Mouse (Mus musculus): Measurements from ENCODE around the gene Mcm9. TPM values are rescaled to one million over a fixed set of nuclear protein-coding genes. Genes with fewer than 3 reads are reported as not detected.

Gene Mcm9
- total RNA-seq, 2 experiments from 2014 or later: 6.1 to 8.0 TPM

DNA sequence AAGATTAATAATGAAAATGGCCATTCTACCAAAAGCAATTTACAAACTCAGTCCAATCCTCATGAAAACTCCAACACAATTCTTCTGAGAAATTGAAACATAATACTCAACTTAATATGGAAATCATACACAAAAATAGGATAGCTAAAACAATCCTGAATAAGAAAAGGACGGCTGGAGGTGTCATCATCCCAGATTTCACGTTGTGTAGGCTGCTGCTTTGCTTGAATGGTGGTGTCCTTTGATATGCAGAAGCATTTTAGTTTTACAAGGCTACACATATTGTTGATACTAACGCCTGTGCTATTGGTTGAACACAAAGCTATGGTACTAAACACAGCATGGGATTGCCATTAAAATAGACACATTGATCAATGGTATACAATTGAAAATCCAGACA lies 44.5 kb downstream of the Mcm9 start:
- no peak for DNase-seq (ENCODE audit: low spot score in 2 of 2)
- intact Hi-C loops (cut with DNase I): no loop called here

DNA sequence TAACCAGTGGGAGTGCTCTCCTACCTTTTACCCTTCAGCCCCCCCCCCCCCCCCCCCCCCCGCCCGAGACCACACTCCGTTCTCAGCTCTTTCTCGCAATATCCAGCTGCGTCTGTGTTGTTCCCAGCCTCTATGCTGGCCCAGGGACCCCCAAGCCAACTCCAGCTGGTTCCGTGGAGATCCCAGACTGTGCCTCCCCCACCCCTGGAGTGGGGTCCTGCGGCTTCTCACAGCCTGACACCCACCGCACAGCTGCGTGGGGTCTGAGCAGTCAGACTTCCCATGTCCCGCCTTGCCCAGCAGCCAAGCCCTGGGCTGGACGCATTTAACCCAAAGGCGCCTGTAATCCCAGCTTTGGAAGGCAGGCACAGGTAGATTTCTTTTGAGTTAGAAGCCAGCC lies 49.2 kb downstream of the Mcm9 start:
- no peak for DNase-seq (ENCODE audit: low spot score in 2 of 2)
- intact Hi-C loops (cut with DNase I): no loop called here

DNA sequence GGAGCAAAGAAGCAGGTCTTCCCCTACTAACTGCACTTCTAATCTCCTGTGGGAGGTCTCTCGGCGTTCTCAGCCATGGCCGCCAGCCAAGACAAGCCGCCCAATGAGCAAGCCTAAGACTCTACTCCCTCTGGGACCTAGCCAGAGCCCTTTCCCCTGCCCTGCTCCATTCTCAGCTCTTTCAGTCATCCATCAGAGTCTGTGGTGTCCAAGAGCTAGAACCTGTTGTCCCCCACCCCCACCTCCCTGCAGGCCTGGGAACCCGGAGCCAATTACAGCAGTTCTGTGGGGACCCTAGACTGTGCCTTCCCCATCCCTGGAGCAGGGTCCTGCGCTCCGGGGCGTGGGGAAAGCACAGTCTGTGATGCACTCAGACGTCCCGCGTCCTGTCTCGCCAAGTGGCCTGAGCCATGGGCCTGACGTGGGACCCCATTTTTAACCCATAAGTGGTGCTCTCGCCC lies 49.6 kb downstream of the Mcm9 start:
- intact Hi-C loops (cut with DNase I): no loop called here
- DNase-seq (ENCODE audit: low spot score in 2 of 2): peak; percentile 52 to 60

DNA sequence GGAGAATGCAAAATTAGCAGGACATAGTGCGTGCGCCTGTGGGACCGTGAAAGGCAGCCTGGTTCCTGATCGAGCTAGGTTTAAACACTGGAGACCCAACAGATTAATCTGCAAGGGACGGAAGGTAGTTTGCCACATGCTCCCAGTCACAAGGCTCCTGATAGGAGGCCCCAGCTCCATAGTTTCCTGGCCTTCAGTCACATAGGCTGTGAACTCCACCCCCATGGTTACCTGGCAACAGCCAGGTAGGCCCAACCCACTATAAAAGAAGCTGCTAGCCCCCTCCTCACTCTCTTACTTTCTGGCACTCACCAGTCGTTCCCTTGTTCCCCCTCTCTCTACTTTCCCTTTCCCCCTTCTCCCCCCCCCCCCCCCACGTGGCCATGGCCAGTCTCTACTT lies 50.1 kb downstream of the Mcm9 start:
- no peak for DNase-seq (ENCODE audit: low spot score in 2 of 2)
- intact Hi-C loops (cut with DNase I): no loop called here

DNA sequence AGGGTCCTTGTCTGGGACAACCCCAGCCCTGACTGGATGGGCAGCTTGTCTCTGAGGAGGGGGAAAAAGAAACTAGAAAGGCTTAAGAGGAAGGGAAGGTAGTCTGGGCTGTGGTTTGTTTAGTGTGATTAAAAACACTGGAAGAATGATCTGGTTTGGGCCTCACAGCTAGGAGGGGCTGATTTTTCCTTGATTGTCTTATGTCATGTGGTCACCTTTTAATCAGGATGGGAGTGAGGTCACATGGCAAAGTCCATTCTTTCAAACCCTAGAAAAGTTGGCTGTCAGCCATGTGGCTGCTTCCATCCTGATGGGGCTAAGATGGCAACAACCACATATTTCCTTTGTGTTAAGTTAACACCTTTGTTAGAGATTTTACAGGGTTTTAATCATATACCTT lies 61.7 kb downstream of the Mcm9 start:
- intact Hi-C loops (cut with DNase I): no loop called here
- DNase-seq (ENCODE audit: low spot score in 2 of 2): no peak

DNA sequence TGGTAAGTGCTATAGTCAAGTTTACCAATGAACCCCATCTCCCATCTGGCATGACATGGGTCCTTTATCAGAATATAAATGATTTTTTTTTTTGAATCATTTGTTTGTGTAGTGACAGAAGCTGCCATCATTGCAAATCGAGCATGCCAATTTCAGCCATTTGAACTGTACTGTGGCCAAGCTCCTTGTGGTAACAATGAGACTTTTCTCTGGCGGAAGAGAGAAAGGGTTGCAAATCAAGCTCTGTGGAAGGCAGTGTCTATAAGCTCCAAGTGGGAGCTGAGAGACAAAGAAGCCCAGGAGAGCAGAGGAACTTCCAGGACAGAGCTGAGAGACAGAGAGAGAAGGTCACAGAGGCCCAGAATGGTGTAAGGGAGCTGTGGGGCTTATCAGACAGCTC lies 64.7 kb downstream of the Mcm9 start:
- DNase-seq (ENCODE audit: low spot score in 2 of 2): no peak
- intact Hi-C loops (cut with DNase I): no loop called here

DNA sequence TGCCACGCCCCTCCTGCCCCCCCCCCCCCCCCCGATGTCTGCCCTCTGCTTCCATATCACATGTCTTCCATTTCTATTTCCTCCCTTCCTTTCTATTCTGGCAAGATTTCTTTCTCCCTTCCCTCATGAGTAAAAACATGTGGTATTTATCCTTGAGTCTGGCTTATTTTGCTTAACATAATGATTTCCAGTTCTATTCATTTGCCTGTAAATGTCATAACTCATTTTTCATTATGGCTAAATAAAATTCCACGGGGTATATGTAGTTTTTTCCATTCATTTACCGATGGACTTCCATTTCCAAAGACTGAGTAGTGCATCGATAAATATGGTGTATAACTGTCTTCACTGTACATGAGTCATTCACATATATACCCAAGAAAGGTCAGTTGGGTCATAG lies 68.2 kb downstream of the Mcm9 start:
- DNase-seq (ENCODE audit: low spot score in 2 of 2): no peak
- intact Hi-C loops (cut with DNase I): no loop called here

DNA sequence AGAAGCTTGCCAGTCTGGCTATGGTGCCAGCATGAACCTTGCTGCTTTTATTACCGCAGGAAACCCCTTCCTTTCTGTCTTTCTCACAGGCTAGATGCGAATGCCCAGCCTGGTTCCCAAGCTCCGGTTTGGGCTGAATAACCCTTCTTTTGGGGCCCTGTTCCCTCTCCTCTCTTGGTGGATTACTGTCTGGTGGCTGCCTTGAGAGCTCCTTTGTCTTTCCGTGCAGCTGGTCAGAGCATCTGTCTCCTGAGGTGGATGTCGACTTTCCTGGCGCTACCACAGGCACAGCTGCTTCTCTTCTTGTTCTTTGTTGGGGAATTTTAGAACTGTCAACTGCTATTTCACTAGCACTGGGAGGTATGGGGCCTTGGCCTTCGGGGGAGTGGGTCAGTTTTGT lies 92.6 kb downstream of the Mcm9 start:
- intact Hi-C loops (cut with DNase I): no loop called here
- DNase-seq (ENCODE audit: low spot score in 2 of 2): no peak

DNA sequence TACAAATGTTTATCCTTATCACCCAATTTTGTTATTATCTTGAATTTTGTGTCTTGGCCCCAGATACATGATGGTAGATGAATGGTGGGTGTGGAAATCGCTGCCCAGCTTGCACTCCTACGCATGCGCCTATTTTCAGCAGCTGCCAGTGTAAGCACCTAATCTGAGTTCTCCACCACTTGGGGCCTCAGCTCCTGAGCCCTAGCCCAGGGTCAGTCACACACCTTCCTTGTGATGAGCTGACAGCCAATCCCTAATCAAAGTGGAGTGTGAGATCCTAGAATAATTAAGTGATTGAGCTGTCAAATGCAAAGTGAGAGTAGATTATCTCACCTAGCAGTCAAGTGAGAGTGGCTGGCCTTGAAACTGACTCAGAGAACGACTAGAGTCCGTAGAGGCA lies 97.9 kb downstream of the Mcm9 start:
- intact Hi-C loops (cut with DNase I): no loop called here
- DNase-seq (ENCODE audit: low spot score in 2 of 2): no peak

DNA sequence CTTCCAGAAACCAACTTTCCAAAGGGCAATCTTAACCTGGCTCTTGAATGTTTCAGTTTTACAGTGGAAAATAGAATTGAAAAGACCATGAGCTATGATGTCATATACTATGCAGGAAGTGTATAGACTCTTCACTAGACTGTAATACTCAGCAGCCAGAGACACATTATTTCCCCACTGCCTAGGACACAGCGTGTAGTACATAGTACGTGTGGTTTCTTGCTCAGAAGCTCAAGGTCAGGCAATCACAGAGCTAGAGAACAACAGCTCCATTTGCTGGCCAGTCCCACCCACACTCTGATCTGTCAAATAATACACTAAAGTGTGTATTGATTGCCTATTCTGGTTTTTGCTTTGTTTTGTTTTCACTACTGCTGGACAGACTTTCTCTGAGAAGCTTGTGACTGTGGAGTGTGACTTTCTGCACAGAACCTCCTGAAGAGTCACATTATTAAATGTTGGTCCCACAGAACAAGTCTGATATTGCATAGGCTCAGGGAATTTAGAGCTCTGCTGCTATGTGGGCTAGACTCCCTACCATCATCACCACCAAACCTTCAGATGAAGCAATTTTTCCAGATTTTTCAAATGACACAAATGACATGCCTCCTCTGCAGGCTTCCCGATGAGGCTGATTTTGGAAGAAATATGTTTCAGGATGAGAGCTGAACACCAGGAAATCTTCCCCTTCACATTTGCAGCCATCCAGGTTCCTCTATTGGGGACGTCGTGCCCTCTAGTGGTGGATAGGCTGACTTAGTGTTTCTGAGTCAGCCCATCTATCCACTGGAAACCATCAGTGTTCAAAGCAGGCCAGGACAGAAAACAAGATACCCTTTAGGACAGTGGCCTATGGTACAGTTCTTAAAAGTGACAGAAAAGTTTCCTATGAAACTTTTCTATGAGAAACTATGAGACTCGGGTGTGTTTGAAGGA lies 102.1 kb downstream of the Mcm9 start:
- DNase-seq (ENCODE audit: low spot score in 2 of 2): peak; percentile 70 to 86
- intact Hi-C loops (cut with DNase I): loop anchor here (1.0 kb wide), 1 partner anchor 180 kb away; no protein-coding TSS in a partner anchor

DNA sequence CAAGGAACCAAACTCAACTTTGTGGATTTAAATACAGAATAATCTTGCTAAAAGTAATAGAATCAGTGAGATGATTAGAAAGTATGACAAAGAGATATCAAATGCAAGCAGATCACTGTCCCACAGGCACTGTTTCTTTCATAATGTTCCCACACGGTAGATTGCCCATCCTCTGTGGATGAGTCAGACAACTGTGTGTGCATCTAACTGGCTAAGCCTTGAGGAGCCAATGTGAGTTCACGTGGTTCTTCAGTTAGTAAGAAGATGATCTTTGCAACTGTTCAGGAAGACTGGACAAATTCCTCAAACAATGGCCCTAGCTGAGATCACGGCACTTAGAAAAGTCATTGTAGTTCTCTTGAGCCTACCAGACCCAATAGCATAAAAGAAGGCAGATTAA lies 102.9 kb downstream of the Mcm9 start:
- intact Hi-C loops (cut with DNase I): no loop called here
- no peak for DNase-seq (ENCODE audit: low spot score in 2 of 2)

DNA sequence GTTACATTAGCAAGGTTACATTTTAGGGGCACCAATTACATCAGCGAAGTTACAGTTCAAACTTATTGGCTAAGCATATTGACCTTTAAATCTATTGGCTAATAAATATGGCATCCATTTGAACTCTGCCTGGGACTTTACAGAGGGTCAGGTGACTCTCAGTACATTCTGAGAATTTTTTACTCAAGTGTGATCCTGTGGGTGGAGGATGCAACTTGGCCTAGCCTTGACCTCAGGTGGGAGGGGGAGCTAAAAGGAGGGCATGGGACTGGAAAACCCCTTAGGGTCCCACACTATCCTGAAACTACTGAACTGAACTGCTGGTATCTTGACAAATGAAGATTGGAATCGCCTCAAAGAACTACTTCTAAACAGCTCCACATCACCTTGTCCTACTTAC lies 103.9 kb downstream of the Mcm9 start:
- no peak for DNase-seq (ENCODE audit: low spot score in 2 of 2)

DNA sequence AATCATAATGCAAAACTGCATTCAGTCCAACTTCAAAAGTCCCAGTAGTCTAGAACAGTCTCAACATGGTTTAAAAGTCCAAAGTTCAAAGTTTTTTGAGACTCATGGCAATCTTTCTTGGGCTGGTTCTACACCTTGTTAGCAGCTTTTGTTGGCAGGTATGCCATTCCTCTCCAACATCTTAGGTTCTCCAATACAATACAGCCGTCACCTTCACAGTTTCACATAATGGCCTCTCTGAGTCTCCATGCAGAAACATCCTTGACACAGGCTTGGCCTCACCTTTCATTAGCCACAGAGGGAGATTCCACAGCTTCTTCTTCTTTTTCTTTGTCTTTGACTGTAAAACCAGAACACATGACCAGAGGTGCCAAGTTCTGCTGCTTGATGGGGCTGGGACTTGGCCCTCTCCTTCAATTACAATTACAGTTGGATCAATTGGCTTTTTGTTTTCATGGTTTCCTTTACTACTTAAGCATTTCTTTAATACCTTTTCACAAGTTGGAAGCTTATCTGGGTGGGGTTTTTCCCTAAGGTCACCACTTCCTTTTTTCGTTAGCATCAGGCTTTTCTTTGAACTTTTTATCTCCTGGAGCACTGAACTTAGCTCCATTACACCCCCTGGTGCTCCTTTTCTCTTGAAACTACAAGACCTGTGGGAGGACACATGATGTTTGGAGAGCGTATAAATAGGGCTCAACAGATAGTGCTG lies 104.8 kb downstream of the Mcm9 start:
- intact Hi-C loops (cut with DNase I): no loop called here
- no peak for DNase-seq (ENCODE audit: low spot score in 2 of 2)

More for the DNA sequence above, 103.9 kb downstream of the Mcm9 start:
- intact Hi-C loops (cut with DNase I): no loop called here

DNA sequence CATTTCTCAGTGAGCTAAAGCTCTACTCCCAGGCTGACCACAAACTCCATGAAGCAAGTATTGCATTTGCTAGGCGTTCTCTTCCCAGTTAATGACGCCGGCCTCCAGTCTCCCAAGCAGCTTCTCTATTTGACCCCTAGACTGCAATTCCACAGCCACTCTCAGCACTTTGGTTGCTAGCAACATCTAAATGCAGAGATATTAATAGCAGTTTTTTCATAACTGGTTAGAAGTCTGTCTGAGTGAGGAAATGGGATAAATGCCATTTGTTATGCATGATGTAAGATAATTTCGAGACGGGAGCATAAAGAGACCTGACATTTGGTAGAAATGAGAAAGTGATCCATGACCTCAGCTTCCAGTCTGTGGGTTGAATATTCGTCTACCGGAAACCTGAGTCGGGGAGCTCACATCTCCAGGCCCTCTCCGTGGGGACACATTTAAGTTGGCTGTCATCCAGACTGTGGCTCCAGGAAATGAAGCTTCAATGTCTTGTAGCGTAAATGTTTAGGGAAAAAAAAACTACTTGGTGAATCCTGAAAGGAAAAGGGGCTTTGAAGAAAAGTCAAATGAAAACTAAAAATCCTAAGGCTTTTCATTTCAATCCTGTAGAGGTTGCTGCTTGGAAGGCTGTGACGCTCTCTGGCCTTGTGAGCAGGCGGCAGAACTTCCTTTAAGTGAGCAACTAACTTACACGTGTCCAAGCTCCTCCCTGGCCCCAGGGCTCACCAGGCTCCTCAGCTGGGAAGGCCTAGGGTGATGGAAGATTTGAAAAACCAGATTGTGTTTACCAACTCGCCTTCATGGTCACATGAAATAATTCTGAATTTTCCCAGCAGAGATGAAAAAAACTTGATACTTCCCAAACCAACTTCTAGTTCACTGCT lies 110.9 kb downstream of the Mcm9 start:
- DNase-seq (ENCODE audit: low spot score in 2 of 2): peak in 1 of 2 experiments; percentile 11
- intact Hi-C loops (cut with DNase I): no loop called here

DNA sequence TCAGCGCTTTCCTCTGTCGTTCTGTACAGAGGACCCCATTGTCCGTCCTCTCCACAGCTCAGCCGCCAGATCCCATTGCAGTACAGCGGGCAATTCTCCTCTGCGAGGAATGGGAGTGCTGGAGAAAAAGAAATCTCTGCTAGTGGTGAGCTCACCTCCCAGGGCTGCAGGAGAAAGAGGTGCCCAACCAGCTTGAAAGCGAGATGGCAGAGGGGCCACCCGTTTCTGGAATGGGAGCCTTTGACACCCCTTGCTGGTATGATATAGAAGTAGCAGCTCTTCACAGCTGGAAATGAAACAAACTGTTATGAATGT lies 111.7 kb downstream of the Mcm9 start:
- intact Hi-C loops (cut with DNase I): no loop called here
- DNase-seq (ENCODE audit: low spot score in 2 of 2): no peak

DNA sequence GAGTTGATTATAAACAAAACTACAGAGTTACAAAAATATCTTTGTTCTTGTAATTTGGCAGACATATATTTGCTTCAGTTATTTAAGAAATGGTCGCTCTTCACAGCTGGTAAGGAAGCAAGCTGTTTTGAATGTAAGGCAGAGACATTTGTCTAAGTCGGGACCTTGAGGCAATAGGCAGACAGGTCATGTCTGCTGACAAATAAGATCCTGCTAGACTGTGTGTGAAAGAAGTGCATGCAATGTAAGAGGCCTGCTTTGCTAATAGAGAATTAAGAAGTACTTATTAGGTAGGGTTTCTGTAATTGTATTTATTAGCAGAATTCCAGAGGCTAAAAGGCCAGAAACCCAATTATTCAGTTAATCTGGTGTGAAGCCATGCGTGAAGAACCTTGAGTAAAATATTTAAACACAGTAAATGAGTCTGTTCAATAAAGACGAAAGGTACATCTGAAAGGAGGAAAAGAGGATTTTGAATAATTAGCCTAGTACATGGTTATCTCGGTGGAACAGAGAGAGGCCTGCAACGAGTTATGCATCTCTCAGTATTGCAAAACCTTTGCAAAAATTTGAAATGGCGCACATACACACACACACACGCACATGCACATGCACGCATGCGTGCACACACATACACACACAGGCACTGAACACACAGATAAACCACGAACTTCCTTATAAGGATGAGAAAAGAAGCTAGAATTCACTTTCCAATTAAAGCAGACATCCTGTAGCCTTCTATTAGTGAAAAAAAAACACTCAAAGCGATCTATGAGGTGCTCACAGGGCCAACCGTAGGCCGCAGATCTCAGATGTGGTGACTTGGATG lies 112.3 kb downstream of the Mcm9 start:
- intact Hi-C loops (cut with DNase I): no loop called here
- no peak for DNase-seq (ENCODE audit: low spot score in 2 of 2)

DNA sequence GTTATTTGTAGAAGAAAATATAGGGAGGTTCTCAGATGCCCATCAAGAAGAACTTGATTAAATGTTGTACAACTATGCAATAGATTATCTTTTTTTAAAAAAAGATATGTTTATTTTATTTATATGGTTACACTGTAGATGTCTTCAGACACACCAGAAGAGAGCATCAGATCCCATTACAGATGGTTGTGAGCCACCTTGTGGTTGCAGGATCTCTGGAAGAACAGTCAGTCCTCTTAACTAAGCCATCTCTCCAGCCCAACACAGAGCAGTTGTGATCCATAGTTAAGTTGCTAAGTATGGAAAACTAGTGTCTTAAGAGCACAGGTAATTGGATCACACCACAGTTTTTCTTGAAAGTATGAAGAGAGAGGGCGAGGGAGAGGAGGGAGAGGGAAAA lies 117.7 kb downstream of the Mcm9 start:
- intact Hi-C loops (cut with DNase I): no loop called here
- no peak for DNase-seq (ENCODE audit: low spot score in 2 of 2)

DNA sequence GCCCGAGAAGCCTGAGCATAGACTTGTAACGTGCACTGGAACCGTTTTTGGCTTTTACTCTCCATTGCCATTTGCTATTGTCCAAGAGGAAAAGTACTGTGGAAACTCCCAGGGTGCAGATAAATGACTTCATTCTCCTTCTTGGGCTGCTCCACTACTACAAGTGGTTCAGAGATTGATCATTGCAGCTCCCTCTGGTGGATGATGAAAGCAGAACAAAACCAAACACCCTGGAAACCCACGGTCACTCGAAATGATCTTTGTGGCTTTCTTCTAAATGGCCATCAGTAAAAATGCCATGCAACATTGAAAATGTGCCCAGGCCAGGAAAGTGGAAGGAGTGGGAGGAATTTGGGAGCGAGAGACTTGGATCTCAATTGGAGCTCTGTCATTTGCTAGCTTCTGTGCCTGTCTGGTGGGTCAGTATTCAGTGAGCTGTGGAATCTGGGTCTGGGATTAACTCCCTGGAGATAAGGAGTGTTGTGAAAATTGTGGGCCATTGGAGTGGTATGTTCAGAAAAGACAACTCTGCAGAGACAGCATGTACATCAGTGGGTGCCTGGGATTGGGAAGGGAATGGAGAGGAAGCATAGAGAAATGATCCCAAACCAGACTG lies 121.0 kb downstream of the Mcm9 start:
- intact Hi-C loops (cut with DNase I): loop anchor here (1.0 kb wide), 1 partner anchor 161 kb away; no protein-coding TSS in a partner anchor
- DNase-seq (ENCODE audit: low spot score in 2 of 2): peak; percentile 69 to 74

DNA sequence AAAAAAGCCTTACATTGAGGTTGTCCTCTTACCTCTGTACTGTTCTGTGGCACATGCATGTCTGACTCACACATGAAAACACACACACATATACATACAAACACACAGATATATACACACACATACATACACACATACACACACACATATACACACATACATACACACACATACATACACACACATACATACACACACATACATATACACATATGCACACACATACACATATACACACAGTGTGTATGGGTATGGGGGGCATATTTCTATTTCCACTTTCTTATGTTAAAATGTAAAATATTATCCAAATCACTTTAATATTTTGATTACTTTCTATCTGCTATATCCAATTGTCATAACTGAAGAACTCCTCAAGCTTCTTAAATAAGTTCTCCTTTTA lies 121.6 kb downstream of the Mcm9 start:
- intact Hi-C loops (cut with DNase I): loop anchor here (1.0 kb wide), 1 partner anchor 160 kb away; no protein-coding TSS in a partner anchor
- no peak for DNase-seq (ENCODE audit: low spot score in 2 of 2)
